Mouse (Mus musculus): ENCODE data around the gene Amotl1. TPM values are rescaled to one million over a fixed set of nuclear protein-coding genes. Genes with fewer than 3 reads are reported as not detected.

Amotl1 gene
- total RNA-seq, 2 experiments from 2014 or later: not detected

DNA sequence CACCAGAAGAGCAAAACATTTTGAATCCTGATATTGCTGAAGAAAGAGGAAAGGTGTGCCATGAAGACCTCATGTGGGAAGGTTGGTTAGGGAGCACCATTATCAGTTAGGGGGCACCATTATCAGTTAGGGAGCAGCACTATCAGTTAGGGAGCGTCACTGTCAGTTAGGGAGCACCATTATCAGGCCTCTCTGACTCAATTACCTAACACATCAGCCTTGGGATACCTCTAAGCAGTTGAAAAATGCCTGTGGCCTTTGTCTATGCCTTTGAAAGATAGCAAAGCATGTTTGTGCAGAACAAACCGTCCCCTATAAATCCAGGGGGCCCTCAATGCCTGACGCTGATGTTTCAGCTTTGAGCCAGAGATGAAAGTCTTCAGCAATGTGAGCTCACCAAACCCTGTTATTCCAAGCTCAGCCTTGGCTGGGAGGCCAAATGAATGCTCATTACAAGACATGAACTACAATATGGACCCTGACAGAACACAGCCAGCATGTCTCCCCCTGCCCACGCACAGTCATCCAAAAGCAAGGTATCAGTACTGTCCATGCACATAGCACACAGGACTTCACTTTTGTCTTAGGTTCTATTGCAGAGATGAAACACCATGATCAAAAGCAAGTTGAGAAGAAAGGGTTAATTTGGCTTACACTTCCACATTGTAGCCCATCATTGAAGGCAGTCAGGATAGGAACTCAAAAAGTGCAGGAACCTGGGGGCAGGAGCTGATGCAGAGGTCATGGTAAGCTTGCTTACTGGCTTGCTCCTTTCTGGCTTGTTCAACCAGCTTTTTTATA lies 75.5 kb downstream of the Amotl1 start:
- ATAC-seq (replicated peaks; ENCODE audit: low FRiP score, low TSS enrichment, poor library complexity, severe bottlenecking): no peak

DNA sequence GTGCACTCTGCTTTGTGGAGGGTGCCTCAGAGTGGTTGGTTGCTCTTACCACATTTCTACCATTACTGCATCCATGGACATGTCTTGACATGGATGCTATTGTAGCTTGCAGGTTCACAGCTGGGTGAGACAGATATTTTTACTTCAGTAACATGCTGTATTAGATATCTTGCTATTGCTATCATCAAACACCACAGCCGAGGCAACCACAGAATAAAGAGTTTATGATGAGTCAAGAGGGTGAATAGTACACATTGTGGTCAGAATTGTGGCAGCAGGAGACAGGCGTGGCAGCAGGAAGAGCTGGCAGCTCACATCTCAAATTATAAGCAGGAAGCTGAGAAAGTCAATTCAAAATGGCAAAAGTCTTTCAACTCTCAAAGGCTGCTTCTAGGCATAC lies 76.4 kb downstream of the Amotl1 start:
- peak; percentile 78 for ATAC-seq (replicated peaks; ENCODE audit: low FRiP score, low TSS enrichment, poor library complexity, severe bottlenecking)

GRCm38 (mm10) chr9:14564486-14564885 lies 80.4 kb downstream of the Amotl1 start:
- ATAC-seq (replicated peaks; ENCODE audit: low FRiP score, low TSS enrichment, poor library complexity, severe bottlenecking): no peak

DNA sequence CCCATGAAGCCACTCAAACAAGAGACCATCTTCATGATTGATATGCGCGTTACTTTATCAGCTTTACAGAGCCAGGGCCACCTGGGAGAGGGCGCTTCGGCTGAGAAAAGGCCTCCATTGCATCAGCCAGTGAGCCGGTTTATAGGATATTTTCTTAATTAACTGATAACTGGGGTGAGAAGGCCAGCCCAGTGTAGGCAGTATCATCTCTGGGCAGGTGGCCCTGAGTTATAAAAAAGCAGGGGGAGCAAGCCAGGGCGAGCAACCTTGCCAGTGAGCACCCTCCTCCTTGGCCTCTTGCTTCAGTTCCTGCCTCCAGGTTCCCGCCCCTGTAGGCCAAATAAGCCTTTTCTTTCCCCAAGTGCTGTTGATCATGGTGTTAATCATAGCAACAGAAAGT lies 81.5 kb downstream of the Amotl1 start:
- ATAC-seq (replicated peaks; ENCODE audit: low FRiP score, low TSS enrichment, poor library complexity, severe bottlenecking): no peak

DNA sequence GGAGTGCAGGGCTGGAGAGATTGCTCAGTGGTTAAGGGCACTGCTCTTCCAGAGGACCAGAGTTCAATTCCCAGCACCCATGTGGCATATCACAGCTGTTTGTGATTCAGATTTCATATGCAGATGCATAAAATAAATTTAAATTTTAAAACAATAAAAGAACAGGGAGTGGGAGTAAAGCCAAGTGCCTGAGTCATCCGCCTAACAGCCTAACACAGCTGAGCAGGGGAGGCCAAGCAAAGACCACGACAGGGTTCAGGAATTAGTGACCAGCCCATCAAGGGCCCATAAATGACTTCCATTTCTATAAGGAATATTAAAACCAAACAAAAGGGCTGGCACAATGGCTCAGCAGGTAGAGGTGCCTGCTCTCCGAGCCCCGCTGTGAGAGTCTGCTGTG lies 84.3 kb downstream of the Amotl1 start:
- no peak for ATAC-seq (replicated peaks; ENCODE audit: low FRiP score, low TSS enrichment, poor library complexity, severe bottlenecking)

- ATAC-seq (replicated peaks; ENCODE audit: low FRiP score, low TSS enrichment, poor library complexity, severe bottlenecking): no peak
Observed at GRCm38 (mm10) chr9:14559996-14560395, 84.9 kb downstream of the Amotl1 start.

- peak; percentile 84 for ATAC-seq (replicated peaks; ENCODE audit: low FRiP score, low TSS enrichment, poor library complexity, severe bottlenecking)
Observed at GRCm38 (mm10) chr9:14559430-14559829, 85.4 kb downstream of the Amotl1 start.

DNA sequence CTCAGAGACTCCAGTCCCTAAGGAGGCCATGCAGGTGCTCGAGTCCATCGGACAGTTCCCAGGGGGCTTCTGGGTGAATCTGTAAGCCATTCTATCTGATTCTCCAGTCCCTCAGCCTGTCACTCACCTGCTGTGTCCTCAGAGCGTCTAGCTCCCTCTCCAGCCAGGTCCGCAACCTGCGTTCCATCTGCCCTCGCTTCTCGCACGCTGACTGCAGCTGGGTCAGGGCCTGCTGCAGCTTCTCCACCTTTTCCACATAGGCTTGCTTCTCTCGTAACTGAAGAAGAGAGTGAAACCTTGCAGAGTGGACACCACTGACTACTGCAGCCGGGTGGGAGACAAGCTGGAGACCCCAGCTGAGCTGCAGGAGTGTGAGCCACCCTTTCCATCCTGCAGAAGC lies 86.5 kb downstream of the Amotl1 start:
- no peak for ATAC-seq (replicated peaks; ENCODE audit: low FRiP score, low TSS enrichment, poor library complexity, severe bottlenecking)

DNA sequence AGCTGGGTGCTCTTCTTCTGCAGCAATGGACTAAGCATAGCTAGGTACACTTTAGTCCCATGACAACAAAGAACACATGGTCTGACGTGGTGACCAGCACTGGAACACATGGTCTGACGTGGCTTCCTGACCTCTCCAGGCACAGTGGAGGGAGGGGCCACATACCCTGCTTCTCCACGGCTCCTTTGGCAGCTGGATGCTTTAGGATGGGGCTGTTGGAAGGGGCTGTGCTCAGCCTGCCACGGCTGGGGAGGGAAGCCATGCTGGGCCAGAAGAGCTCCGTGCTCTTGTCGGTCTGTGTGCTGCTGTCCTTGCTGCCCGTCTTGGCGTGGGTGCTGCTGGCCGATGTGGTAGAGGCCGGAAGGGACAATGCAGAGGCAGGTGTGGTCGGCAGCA lies 96.5 kb downstream of the Amotl1 start:
- no peak for ATAC-seq (replicated peaks; ENCODE audit: low FRiP score, low TSS enrichment, poor library complexity, severe bottlenecking)

DNA sequence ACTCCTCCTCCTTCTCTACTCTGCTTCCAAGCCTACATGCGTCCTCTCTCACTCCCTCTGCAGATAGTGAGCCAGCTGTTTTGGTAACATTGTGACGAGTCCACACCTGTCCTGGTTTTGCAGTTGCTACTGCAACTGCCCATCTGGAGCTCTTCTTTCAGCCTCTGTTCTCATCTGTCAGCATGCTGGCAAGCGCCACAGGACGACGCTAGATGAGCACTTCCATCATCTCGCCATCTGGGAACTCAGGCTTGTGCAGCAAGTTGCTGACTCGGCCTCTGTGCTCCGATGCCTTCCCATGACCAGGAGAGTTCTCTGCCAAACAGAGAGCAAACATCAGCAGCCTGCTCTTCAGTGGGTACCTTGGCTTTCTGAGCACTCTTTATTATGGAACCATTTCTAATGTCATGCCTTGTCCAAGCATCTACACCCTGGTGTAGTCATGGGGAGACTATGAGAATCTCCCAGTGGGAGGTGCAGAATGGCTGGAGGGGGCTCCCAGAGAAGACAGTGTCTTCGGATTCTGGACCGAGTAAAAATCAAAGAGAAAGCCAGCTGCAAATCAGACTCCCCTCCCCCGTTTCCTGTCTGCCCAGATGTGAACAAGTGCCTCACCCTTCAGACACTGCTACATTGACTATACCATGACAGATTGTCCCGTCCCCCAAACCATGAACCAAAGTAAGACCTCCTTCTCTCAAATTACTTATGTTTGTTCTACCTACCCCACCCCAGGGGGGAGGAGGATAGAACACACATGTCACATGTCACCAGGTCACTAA lies 97.1 kb downstream of the Amotl1 start:
- ATAC-seq (replicated peaks; ENCODE audit: low FRiP score, low TSS enrichment, poor library complexity, severe bottlenecking): no peak

DNA sequence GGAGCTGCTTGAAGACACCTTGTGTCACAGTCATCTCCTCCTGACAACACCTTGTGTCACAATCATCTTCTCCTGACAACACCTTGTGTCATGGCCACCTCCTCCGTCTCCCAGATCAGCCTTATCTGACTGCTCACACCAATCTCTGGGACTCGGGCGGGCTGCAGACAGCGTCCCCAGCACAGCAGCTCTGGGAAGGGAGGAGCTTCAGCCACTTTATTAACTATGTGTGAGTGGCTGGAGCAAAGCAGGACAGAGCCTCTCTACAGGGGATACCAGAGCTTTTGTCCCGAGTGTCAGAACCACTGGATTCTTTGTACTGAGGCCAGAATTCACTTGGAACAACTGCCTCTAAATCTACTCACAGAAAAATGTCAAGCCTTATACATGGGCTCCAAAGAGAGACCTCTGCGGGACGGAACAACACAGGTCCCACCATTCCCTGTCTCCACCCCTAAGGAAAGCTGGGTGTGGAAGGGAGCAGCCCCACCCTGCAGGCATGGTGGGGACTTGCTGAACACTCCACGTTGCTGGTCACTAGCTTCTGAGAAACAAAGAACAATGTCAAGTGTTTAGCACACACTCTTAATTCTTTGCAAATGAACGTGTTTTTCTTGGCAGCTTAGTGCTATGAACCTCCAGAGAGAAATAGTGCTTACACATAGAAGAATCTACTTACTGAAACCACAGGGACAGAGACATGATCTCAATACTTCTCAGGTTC lies 100.7 kb downstream of the Amotl1 start:
- ATAC-seq (replicated peaks; ENCODE audit: low FRiP score, low TSS enrichment, poor library complexity, severe bottlenecking): no peak

DNA sequence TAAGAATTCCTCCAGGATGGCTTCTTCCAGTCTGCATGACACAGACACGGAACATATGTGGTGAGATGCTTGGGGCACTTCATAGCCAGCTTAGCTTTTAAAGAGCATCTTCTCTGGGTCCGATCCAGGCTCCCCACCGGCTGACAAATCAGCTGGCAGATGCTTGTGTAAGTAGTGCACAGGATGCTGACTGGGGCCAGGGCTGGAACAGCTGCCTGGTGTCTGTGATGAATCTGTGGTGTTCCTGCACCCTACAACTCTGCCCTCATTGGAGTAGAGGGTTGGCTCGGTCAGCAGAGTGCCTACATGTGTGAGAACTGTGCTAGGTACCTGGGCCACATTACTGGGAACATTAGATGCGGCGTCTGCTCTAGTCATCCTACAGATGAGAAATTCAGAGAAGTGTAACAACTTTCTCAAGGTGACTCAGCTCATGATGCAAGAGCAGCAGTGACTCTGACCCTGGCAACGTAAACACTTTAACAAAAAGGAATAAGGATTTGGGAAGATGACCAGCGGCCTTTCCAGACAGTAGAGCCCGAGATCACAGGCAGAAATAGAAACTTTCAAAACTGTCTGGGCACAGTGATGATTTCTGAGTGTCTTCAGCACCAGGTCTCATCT lies 109.9 kb downstream of the Amotl1 start:
- ATAC-seq (replicated peaks; ENCODE audit: low FRiP score, low TSS enrichment, poor library complexity, severe bottlenecking): no peak

- no peak for ATAC-seq (replicated peaks; ENCODE audit: low FRiP score, low TSS enrichment, poor library complexity, severe bottlenecking)
Observed at GRCm38 (mm10) chr9:14533659-14534058, 111.2 kb downstream of the Amotl1 start.

DNA sequence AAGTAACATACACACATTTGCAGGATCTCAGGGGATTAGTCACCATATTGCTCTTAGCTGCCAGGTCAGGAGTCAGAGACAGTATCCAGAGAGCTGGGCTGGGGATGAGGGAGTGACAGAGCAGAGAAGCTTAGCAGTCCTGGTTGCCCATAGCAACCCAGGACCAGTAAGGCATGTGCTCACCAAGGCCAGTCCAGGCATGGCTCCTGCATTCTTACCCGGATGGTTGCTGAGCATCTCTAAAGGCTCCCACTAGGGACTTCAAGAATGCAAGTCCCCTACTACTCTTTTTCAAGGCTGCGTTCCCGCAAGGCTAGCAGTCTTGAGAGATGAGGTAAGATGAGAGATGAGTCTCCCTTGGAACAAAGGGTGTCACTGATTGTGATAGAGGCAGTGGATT lies 112.6 kb downstream of the Amotl1 start:
- ATAC-seq (replicated peaks; ENCODE audit: low FRiP score, low TSS enrichment, poor library complexity, severe bottlenecking): no peak

DNA sequence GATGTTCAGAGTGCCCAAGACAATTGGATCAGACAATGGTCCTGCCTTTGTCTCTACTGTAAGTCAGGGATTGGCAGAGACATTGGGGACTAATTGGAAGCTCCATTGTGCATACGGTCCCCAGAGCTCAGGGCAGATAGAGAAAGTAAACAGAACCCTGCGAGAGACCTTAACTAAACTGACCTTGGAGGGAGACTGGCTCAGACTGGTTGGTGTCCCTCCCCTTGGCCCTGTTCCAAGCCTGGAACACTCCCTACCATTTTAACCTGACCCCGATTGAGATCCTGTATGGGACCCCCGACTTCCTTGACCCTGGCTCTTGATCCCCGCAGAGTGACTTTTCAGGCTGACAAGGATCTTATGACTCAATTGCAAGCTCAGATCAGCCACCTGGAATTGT lies 114.9 kb downstream of the Amotl1 start:
- no peak for ATAC-seq (replicated peaks; ENCODE audit: low FRiP score, low TSS enrichment, poor library complexity, severe bottlenecking)

GRCm38 (mm10) chr9:14523408-14524043 lies 121.3 kb downstream of the Amotl1 start:
- ATAC-seq (replicated peaks; ENCODE audit: low FRiP score, low TSS enrichment, poor library complexity, severe bottlenecking): peak; percentile 96

DNA sequence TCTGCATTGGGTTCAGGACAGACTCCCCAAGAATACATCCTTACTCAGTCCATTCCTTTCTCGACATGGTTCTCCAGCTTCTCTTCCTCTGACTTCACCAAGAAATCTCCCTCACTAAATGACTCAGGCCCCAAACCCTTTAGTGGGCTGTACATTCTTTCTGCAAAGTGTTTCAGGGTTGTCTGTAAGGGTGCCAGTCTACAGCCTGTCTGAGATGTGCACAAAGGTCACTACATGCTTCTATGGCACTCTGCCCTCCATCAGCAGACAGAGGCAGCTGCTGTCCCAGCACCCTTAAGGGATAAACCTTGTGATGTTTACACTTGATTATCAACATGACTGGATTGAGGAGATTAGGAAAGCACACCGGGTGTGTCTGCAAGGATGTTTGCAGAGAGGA lies 123.2 kb downstream of the Amotl1 start:
- no peak for ATAC-seq (replicated peaks; ENCODE audit: low FRiP score, low TSS enrichment, poor library complexity, severe bottlenecking)

DNA sequence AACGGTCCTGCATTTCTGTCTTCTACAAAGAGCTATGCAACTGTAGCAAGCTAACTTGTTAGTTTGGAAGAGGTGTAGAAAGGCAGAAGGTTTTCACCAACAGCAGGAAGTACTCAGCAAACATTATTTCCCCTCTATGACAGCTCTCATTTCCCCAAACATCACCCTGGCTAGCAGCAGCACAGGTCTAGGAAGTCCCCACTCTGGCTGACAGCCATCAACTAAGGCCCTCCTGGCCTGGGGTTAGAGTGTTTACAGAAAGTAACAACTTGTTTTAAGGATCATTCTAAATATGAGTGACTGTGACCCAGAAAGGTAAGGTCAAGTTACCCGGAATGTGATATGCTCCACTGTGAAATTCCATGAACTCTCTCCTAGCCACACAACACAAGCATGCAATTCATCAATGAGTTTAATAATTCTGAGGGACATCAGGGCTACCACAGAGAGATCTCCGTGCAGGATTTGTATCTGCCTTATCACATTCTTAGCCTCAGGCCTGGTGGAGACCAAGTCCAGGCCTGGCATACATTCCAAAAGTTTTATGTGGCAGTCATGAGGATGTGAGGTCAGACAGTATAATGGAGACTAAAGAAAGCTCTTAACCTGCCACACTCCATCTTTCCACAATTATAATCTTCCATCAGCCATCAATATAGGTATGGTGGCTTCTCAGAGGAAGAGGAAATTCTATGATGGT lies 123.7 kb downstream of the Amotl1 start:
- ATAC-seq (replicated peaks; ENCODE audit: low FRiP score, low TSS enrichment, poor library complexity, severe bottlenecking): no peak

- no peak for ATAC-seq (replicated peaks; ENCODE audit: low FRiP score, low TSS enrichment, poor library complexity, severe bottlenecking)
Observed at GRCm38 (mm10) chr9:14518105-14518504, 126.8 kb downstream of the Amotl1 start.
